Mouse (Mus musculus): ENCODE data around the gene Iltifb. TPM values are rescaled to one million over a fixed set of nuclear protein-coding genes. Genes with fewer than 3 reads are reported as not detected.
"Not testable (repeated sequence)": the region's sequence is repeated elsewhere in the genome, so short reads cannot be mapped to it uniquely, and the experiment has no call there.

The Iltifb gene
- not detected in 2 replicates for polyA plus RNA-seq (2012; rRNA removed)

- Histone ChIP-seq H3K4me3 (ENCODE audit: insufficient read depth, low read depth, low read length) (no peak within 1 kb of the TSS), H3K27me3 (replicated peaks; ENCODE audit: control insufficient read depth, insufficient read depth, low read length) (no peaks in the 10 kb centered on the region), H3K4me1 (ENCODE audit: control insufficient read depth, insufficient read depth, low read length) (no peaks in the 10 kb centered on the region), H3K27ac (ENCODE audit: insufficient read depth, low read depth, low read length) (no peak within 1 kb of the TSS), H3K36me3 (ENCODE audit: control insufficient read depth, insufficient read depth, low read length) (no peaks in the 10 kb centered on the region)
- DNase-seq = no peak
- 94% methylated on average over 6 of the region's 6 CpGs for WGBS
- TF ChIP-seq POLR2A (IDR thresholded peaks at IDR 0.05; ENCODE audit: low read depth, low read length) = no peak
- no peak for TF ChIP-seq CTCF (conservative IDR thresholded peaks at IDR 0.05; ENCODE audit: insufficient read depth, insufficient read length, low read depth, low read length)
Measured at GRCm38 (mm10) chr10:118294938-118295337, at the start of gene Iltifb. Iltifb (minus strand) TSS chr10:118295038.

GRCm38 (mm10) chr10:118343155-118343554 lies 48.3 kb upstream of the Iltifb start, which contains the start of gene Gm9046:
Gm9046 (minus strand) TSS chr10:118343255.
- WGBS = no CpG with 5 or more reads among the region's 14 CpGs
- H3K36me3 ChIP-seq (ENCODE audit: control insufficient read depth, insufficient read depth, low read length) = not testable (repeated sequence)

GRCm38 (mm10) chr10:118337731-118338130 lies 42.9 kb upstream of the Iltifb start, which contains the start of gene Gm9045:
Gm9045 (minus strand) TSS chr10:118337831.
- H3K4me3 ChIP-seq (ENCODE audit: insufficient read depth, low read depth, low read length); H3K36me3 ChIP-seq (ENCODE audit: control insufficient read depth, insufficient read depth, low read length); DNase-seq; H3K27me3 ChIP-seq (replicated peaks; ENCODE audit: control insufficient read depth, insufficient read depth, low read length); H3K27ac ChIP-seq (ENCODE audit: insufficient read depth, low read depth, low read length); H3K4me1 ChIP-seq (ENCODE audit: control insufficient read depth, insufficient read depth, low read length): not testable (repeated sequence)
- no CpG with 5 or more reads among the region's 14 CpGs for WGBS

More at GRCm38 (mm10) chr10:118343155-118343554, 48.3 kb upstream of the Iltifb start, which contains the start of gene Gm9046:
- not testable (repeated sequence) for H3K4me1 ChIP-seq (ENCODE audit: control insufficient read depth, insufficient read depth, low read length); DNase-seq; H3K4me3 ChIP-seq (ENCODE audit: insufficient read depth, low read depth, low read length); H3K27me3 ChIP-seq (replicated peaks; ENCODE audit: control insufficient read depth, insufficient read depth, low read length); H3K27ac ChIP-seq (ENCODE audit: insufficient read depth, low read depth, low read length)

- WGBS = no CpG with 5 or more reads among the region's 14 CpGs
- H3K4me3 ChIP-seq (ENCODE audit: insufficient read depth, low read depth, low read length); H3K4me1 ChIP-seq (ENCODE audit: control insufficient read depth, insufficient read depth, low read length); DNase-seq; H3K27me3 ChIP-seq (replicated peaks; ENCODE audit: control insufficient read depth, insufficient read depth, low read length); H3K27ac ChIP-seq (ENCODE audit: insufficient read depth, low read depth, low read length); H3K36me3 ChIP-seq (ENCODE audit: control insufficient read depth, insufficient read depth, low read length): not testable (repeated sequence)
Measured at GRCm38 (mm10) chr10:118332308-118332707, 37.5 kb upstream of the Iltifb start, which contains the start of gene Gm9044. Gm9044 (minus strand) TSS chr10:118332408.

- H3K4me1 ChIP-seq (ENCODE audit: control insufficient read depth, insufficient read depth, low read length); H3K27ac ChIP-seq (ENCODE audit: insufficient read depth, low read depth, low read length); H3K27me3 ChIP-seq (replicated peaks; ENCODE audit: control insufficient read depth, insufficient read depth, low read length); H3K36me3 ChIP-seq (ENCODE audit: control insufficient read depth, insufficient read depth, low read length); H3K4me3 ChIP-seq (ENCODE audit: insufficient read depth, low read depth, low read length); DNase-seq: not testable (repeated sequence)
- WGBS = no CpG with 5 or more reads among the region's 11 CpGs
Measured at GRCm38 (mm10) chr10:118326869-118327268, 32.0 kb upstream of the Iltifb start, which contains the start of gene Gm9040. Gm9040 (minus strand) TSS chr10:118326969.

GRCm38 (mm10) chr10:118319024-118319423 lies 24.2 kb upstream of the Iltifb start:
- WGBS = 58% methylated on average over 8 of the region's 8 CpGs
- no peak for DNase-seq
- Histone ChIP-seq H3K4me1 (ENCODE audit: control insufficient read depth, insufficient read depth, low read length) (no peaks in the 10 kb centered on the region), H3K27me3 (replicated peaks; ENCODE audit: control insufficient read depth, insufficient read depth, low read length) (no peaks in the 10 kb centered on the region), H3K36me3 (ENCODE audit: control insufficient read depth, insufficient read depth, low read length) (no peaks in the 10 kb centered on the region), H3K4me3 (ENCODE audit: insufficient read depth, low read depth, low read length) (no peak overlapping the region), H3K27ac (ENCODE audit: insufficient read depth, low read depth, low read length) (no peak overlapping the region)
- TF ChIP-seq CTCF (conservative IDR thresholded peaks at IDR 0.05; ENCODE audit: insufficient read depth, insufficient read length, low read depth, low read length) = no peak
- no peak for TF ChIP-seq POLR2A (IDR thresholded peaks at IDR 0.05; ENCODE audit: low read depth, low read length)

- H3K4me1 ChIP-seq (ENCODE audit: control insufficient read depth, insufficient read depth, low read length); DNase-seq; H3K27me3 ChIP-seq (replicated peaks; ENCODE audit: control insufficient read depth, insufficient read depth, low read length); H3K27ac ChIP-seq (ENCODE audit: insufficient read depth, low read depth, low read length); H3K4me3 ChIP-seq (ENCODE audit: insufficient read depth, low read depth, low read length); H3K36me3 ChIP-seq (ENCODE audit: control insufficient read depth, insufficient read depth, low read length): not testable (repeated sequence)
- WGBS = 44% methylated on average over 2 of the region's 2 CpGs
Measured at GRCm38 (mm10) chr10:118302133-118302532, 7.3 kb upstream of the Iltifb start.

- DNase-seq; H3K4me3 ChIP-seq (ENCODE audit: insufficient read depth, low read depth, low read length); H3K27ac ChIP-seq (ENCODE audit: insufficient read depth, low read depth, low read length); H3K36me3 ChIP-seq (ENCODE audit: control insufficient read depth, insufficient read depth, low read length); H3K4me1 ChIP-seq (ENCODE audit: control insufficient read depth, insufficient read depth, low read length); H3K27me3 ChIP-seq (replicated peaks; ENCODE audit: control insufficient read depth, insufficient read depth, low read length): not testable (repeated sequence)
- WGBS = 59% methylated on average over 4 of the region's 5 CpGs
Measured at GRCm38 (mm10) chr10:118283016-118283415, 11.8 kb downstream of the Iltifb start.

- not testable (repeated sequence) for H3K27me3 ChIP-seq (replicated peaks; ENCODE audit: control insufficient read depth, insufficient read depth, low read length); H3K36me3 ChIP-seq (ENCODE audit: control insufficient read depth, insufficient read depth, low read length); H3K4me1 ChIP-seq (ENCODE audit: control insufficient read depth, insufficient read depth, low read length); DNase-seq; H3K27ac ChIP-seq (ENCODE audit: insufficient read depth, low read depth, low read length); H3K4me3 ChIP-seq (ENCODE audit: insufficient read depth, low read depth, low read length)
- 80% methylated on average over 7 of the region's 7 CpGs for WGBS
Measured at GRCm38 (mm10) chr10:118282565-118282964, 12.3 kb downstream of the Iltifb start.

- not testable (repeated sequence) for H3K27me3 ChIP-seq (replicated peaks; ENCODE audit: control insufficient read depth, insufficient read depth, low read length); H3K27ac ChIP-seq (ENCODE audit: insufficient read depth, low read depth, low read length); H3K36me3 ChIP-seq (ENCODE audit: control insufficient read depth, insufficient read depth, low read length); H3K4me3 ChIP-seq (ENCODE audit: insufficient read depth, low read depth, low read length); DNase-seq; H3K4me1 ChIP-seq (ENCODE audit: control insufficient read depth, insufficient read depth, low read length)
- WGBS = no CpG with 5 or more reads among the region's 4 CpGs
Measured at GRCm38 (mm10) chr10:118278069-118278468, 16.8 kb downstream of the Iltifb start.

- not testable (repeated sequence) for H3K4me3 ChIP-seq (ENCODE audit: insufficient read depth, low read depth, low read length); H3K36me3 ChIP-seq (ENCODE audit: control insufficient read depth, insufficient read depth, low read length); H3K27ac ChIP-seq (ENCODE audit: insufficient read depth, low read depth, low read length); H3K4me1 ChIP-seq (ENCODE audit: control insufficient read depth, insufficient read depth, low read length); DNase-seq; H3K27me3 ChIP-seq (replicated peaks; ENCODE audit: control insufficient read depth, insufficient read depth, low read length)
- WGBS = 71% methylated on average over 1 of the region's 2 CpGs
Measured at GRCm38 (mm10) chr10:118271416-118271815, 23.4 kb downstream of the Iltifb start.

Data from kidney, adult 2 months (tissue).